Mouse (Mus musculus) fat pad, adult 2 months (tissue): ENCODE data around the gene Car14.
"Not testable (repeated sequence)": the region's sequence is repeated elsewhere in the genome, so short reads cannot be mapped to it uniquely, and the experiment has no call there.

ENCODE experiments used
- DNase-seq: peaks from one replicate; pipeline ENCODE4 v3.0.0-alpha.2; 2011; ENCODE audit warnings: low read depth, low spot score; ENCODE audit errors: extremely low read depth

Gene Car14

GRCm38 (mm10) chr3:95858278-95858677 lies 46.2 kb downstream of the Car14 start:
- DNase-seq = not testable (repeated sequence)

- not testable (repeated sequence) for DNase-seq
These were observed 47.4 kb downstream of the Car14 start for GRCm38 (mm10) chr3:95857050-95857449.

- no peak for DNase-seq
These were observed 48.4 kb downstream of the Car14 start for GRCm38 (mm10) chr3:95856115-95856514.

GRCm38 (mm10) chr3:95855502-95856089 lies 48.9 kb downstream of the Car14 start, which contains the start of gene Prpf3:
Prpf3 (minus strand) TSS chr3:95855885.
- DNase-seq = no peak

GRCm38 (mm10) chr3:95851317-95851716 lies 53.2 kb downstream of the Car14 start:
- DNase-seq = no peak

GRCm38 (mm10) chr3:95850611-95851010 lies 53.9 kb downstream of the Car14 start:
- no peak for DNase-seq
